Mouse (Mus musculus) adrenal gland, postnatal 4 days (tissue): Measurements from ENCODE around the gene Siglecg. TPM values are rescaled to one million over a fixed set of nuclear protein-coding genes. Genes with fewer than 3 reads are reported as not detected.

Experiments used
- DNase-seq, 2 experiments: peaks; one replicate each; pipeline ENCODE4 v3.0.0; 2021 to 2022; ENCODE audit warnings: low spot score in 2 of 2, mixed read lengths in 2 of 2
- microRNA-seq: library from miRNA; unstranded; fragments of <30 nt; microRNA quantifications from one replicate; pipeline ENCODE4 v1.2.0, GENCODE M21; 2021
- total RNA-seq, 2 experiments: library from RNA; stranded (reverse); gene quantifications; 2 replicates each; pipeline ENCODE4 v1.2.3; 2021

Siglecg gene
- total RNA-seq, 2 experiments from 2014 or later: 0.36 to 0.62 TPM

DNA sequence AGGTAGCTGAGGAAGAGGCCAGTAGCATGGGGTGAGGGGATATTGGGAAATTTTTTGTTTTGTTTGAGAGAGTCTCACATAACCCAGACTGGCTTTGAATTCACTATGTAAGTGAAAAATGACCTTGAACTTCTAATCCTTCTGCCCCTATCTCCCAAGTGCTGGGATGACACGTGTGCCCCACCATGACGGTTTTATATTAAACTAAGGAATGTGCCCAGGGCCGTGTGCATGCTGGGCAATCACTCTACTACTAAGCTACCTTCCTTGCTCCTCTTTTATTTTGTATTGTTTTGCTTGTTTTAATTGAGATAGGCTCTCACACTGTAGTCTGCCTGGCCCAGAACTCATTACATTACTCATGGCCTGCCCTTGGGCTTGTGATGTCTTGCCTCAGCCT is 33.1 kb downstream of the Siglecg start:
- DNase-seq: no peak

- no peak for DNase-seq
Observed at GRCm38 (mm10) chr7:43442684-43443083, 34.7 kb downstream of the Siglecg start.

GRCm38 (mm10) chr7:43443126-43443916 is 35.3 kb downstream of the Siglecg start:
- DNase-seq: peak; percentile 57 to 67

DNA sequence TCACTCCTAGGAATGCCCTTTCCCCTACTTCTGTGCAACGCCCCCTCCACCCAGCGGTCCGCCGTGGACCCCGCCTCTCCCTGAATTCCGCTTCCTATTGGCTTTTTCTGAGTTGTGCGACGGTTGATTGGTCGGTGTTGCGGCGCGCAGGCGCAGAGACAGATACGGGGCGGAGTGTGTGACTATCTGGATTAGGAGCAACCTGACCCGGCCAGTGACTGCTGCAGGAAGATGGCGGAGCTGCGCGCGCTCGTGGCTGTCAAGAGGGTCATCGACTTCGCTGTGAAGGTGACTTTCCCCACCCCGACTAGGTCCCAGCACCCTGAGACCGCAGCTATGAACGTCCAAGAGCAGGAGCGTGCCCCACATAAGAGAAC is 35.9 kb downstream of the Siglecg start, which contains the start of the genes Etfb and Gm45233:
Etfb (plus strand) TSS at position 167 of the 377 bp plus-strand sequence.
Gm45233 (plus strand) TSS at position 212 of the 377 bp plus-strand sequence.
- DNase-seq: peak; percentile 72 to 92

GRCm38 (mm10) chr7:43447801-43448200 is 39.8 kb downstream of the Siglecg start:
- no peak for DNase-seq

- DNase-seq: no peak
Observed at GRCm38 (mm10) chr7:43448246-43448645, 40.2 kb downstream of the Siglecg start.

GRCm38 (mm10) chr7:43449811-43450210 is 41.8 kb downstream of the Siglecg start:
- DNase-seq: no peak

DNA sequence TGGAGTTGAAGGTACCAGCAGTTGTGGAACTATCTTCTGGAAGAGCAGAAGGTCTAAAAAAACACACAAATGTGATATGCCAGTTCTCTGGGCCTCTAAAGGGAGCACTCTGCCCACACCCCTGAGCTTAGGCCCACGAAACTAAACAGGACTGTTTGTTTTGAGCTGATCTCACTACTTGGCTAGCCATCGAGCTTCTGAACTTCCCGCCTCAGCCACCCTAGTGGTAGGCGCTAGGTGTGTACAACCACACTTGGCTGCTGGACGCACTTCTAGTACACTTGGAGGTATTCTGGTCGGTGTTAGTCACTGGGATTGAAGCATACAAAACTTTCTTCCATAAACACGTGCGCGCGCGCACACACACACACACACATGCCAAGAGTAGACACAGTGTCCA is 43.7 kb downstream of the Siglecg start:
- DNase-seq: no peak

- no peak for DNase-seq
Observed at GRCm38 (mm10) chr7:43452609-43453008, 44.6 kb downstream of the Siglecg start.

DNA sequence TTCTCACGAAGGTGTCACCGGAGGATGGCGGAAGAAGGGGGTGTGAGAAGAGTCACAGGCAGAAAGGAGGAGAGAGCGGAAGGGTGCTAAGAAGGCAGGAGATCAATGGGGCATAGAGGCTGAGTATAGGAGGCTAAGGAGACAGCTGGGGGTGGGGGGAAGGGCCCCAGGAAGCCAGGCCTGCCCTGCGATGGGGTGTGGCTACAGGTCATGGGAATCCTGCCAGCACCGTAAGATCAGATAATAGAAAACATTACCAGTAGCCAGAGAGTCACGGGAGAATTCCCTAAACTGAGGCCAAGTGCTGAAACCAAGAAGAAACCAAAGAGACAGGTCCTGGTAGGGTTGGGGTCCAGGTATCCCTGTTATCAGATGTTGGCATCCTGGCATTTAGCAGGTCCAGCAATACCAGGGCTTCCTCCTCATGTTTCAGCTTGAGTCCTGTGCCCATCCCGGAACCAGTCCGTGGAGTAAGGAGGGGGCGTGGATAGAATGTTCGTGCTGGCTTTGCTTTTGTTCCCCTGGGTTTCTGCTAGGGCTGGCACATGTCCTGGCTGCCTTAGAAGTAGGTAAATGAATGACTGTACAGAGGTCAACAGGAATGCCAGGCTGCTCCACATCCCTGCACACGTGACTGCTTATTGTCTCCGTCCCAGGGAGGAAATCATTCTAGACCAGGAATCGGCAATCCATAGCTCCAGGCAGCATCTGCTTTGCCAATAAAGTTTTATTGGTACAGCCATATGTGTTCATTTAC is 45.8 kb downstream of the Siglecg start:
- no peak for DNase-seq

DNA sequence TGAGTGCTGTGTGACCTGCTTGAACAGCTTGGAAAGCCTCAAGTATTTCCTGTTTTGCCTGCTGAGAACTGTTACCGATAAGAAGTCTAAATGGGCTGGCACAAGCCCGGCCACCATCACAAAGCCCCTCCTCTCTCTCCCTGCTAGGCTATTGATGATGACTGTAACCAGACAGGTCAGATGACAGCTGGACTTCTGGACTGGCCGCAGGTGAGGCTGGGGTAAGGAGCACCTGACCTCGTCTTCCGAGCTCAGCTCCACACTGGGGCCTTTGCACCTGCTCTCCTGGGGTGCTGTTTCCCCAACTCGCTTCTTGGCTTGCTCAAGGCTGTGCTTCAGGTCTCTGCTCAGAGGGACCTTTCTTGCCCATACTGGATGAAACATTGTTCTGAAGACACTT is 46.4 kb downstream of the Siglecg start:
- DNase-seq: no peak

- no peak for DNase-seq
Observed at GRCm38 (mm10) chr7:43462851-43463250, 54.8 kb downstream of the Siglecg start, which contains the start of gene Vsig10l. Vsig10l (plus strand) TSS chr7:43463151.

DNA sequence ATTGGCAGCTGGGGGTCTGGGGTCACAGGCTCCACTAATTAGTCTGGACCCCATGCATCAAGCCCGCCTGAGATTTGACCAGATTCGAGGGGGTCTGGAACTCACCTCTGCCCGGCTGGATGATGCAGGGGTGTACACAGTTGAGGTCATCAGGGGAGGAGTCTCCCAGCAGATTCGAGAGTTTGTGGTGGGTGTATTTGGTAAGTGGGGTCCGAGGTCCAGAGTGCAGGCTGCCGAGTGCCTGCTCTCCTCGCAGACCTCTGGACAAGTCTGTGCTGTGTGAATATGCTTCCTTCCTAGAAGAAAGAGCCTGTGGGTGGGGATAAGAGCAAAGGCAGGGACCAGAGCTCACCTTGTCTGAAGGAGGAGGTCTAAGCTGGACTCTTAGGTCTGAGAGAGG is 56.0 kb downstream of the Siglecg start:
- DNase-seq: no peak

- no peak for DNase-seq
Observed at GRCm38 (mm10) chr7:43464864-43465343, 56.9 kb downstream of the Siglecg start.

- peak; percentile 46 to 76 for DNase-seq
Observed at GRCm38 (mm10) chr7:43465344-43466098, 57.5 kb downstream of the Siglecg start.

DNA sequence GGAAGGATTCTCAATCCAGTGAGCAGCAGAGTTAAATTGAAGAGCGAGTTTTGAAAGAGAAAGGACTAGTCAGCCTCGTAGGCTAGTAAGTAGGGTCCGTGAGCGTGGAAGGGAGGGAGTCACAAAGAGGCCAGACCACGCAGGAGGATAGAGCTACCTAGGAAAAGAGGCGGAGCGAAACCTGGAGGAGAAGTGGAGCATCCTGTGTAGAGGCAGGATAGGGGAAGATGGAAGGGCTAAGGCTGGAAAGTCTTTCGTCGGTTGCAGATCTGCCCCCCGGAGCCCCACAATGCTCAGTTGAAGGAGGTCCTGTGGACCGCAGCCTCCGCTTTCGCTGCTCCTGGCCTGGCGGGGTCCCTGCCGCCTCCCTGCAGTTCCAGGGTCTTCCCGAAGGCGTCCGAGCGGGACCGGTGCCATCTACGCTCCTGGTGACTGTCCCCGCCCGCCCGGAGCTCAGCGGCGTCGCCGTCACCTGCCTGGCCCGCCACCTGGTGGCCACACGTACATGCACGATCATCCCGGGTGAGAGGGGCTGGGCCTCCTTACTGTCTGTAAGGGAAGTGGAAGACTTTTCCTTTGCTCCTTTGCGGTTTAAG is 58.2 kb downstream of the Siglecg start:
- DNase-seq: peak; percentile 64 to 69

Small RNA genes within 50 kb of the gene (microRNA-seq; reads per million reads assigned to microRNA genes)
- gene Mir7051: not detected

Other genes starting within 250 kb of the Siglecg start
- gene Zfp715, start 94.9 kb upstream of the Siglecg start, total RNA-seq: 10 to 100 TPM; 19.0 to 19.5 TPM
- gene Siglecf, start 56.9 kb upstream of the Siglecg start, total RNA-seq: under 1 TPM in 1 of 2 experiments, not detected in 1; 0.17 TPM
- gene Lim2, start 19.5 kb downstream of the Siglecg start, total RNA-seq: not detected
- gene Nkg7, start 28.9 kb downstream of the Siglecg start, total RNA-seq: under 1 TPM in 1 of 2 experiments, not detected in 1; 0.68 TPM
- not detected for gene Cldnd2, start 32.6 kb downstream of the Siglecg start, total RNA-seq
- 100 to 1,000 TPM; 378 to 458 TPM for gene Etfb, start 35.9 kb downstream of the Siglecg start, total RNA-seq
- 1 to 10 TPM; 2.1 to 2.7 TPM for gene Gm45233, start 35.9 kb downstream of the Siglecg start, total RNA-seq
- 1 to 10 TPM; 7.0 to 7.2 TPM for gene Vsig10l, start 54.9 kb downstream of the Siglecg start, total RNA-seq
- gene Iglon5, start 81.9 kb downstream of the Siglecg start, total RNA-seq: 1 to 10 TPM; 3.2 to 3.8 TPM
- not detected for gene 4931406B18Rik, start 97.7 kb downstream of the Siglecg start, total RNA-seq
- 1 to 10 TPM; 3.0 to 4.1 TPM for gene Cd33, start 136.2 kb downstream of the Siglecg start, total RNA-seq
- 1 to 10 TPM; 3.4 TPM for gene Zfp658, start 154.1 kb downstream of the Siglecg start, total RNA-seq
- gene Zfp719, start 171.4 kb downstream of the Siglecg start, total RNA-seq: 10 to 100 TPM; 17.6 to 18.9 TPM
- gene Zfp819, start 199.0 kb downstream of the Siglecg start, total RNA-seq: under 1 TPM; 0.22 to 0.28 TPM
- under 1 TPM in 1 of 2 experiments, not detected in 1; 0.14 TPM for gene Ceacam18, start 226.5 kb downstream of the Siglecg start, total RNA-seq